Mouse (Mus musculus): ENCODE data around the gene Atp5s. TPM values are rescaled to one million over a fixed set of nuclear protein-coding genes. Genes with fewer than 3 reads are reported as not detected.

The Atp5s gene
- polyA plus RNA-seq (2014; fragmentation: Illumina TruSeq; extraction: RNeasy Lipid Tissue Mini Kit (QIAGEN cat#74804)), result 30.4 TPM

DNA sequence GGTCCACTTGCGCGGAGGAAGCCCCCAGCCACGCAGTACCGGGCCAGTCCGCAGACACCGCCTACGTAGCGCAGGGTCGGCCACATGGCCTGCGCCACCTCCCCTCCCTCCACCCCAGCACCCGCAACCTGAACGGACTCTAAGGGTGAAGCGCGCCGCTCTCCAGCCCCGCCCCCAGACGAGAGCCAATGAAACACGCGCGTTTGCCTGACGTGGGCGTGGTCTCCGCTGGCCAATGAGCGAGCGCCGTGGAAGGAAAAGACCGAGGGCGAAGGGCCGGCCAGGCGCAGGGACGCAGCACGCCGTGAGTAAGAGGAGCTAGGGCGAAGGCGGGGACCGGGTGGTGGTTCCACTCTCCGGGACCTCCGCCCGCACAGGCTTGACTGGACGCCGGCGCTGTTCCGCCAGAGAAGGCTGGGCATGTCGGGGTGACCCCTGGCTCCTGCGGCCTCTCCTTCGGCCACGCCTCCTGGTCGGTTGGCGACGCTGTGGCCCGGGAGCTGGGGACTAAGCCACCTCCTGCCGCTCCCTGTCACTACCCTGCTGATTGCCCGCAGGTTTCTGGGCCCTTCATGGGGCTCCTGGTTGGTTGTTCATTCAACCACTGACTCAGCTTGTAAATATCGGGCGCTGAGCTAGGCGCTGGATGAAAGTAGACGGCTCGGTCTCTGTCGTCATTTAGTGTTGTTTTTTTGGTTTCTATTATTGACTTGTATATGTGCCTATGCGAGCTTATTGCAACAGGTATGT lies at the start of gene Atp5s, which contains the start of gene L2hgdh:
Gene Atp5s (plus strand): TSS at position 240 of the 750 bp plus-strand sequence.
Gene L2hgdh (minus strand): TSS at position 163 of the 750 bp plus-strand sequence.

DNA sequence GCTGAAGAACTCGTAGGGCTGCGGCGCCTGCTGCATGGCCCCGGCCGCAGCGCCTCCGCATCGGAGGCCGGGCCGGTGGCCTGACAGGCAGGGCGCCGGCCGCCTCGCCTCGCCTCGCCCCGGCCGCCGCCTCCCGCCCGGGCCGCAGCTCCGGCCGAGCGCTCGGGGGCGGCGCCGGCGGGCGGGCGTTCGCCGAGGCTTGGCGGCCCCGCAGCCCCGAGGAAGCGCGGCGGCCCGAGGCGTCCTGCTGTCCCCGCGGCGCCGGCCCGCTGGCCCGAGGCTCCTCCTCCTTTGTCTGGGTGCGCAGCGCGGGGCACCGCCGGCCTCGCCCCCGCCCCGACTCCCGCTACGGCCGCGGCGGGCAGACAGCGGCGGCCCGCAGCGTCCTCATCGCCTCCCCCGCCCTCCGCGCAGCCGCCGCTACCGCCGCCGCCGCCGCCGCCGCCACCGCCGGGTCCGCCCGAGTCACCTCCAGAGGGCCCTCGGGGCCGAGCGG lies 43.1 kb upstream of the Atp5s start, which contains the start of gene Sos2:
Gene Sos2 (minus strand): TSS at position 287 of the 496 bp plus-strand sequence.

DNA sequence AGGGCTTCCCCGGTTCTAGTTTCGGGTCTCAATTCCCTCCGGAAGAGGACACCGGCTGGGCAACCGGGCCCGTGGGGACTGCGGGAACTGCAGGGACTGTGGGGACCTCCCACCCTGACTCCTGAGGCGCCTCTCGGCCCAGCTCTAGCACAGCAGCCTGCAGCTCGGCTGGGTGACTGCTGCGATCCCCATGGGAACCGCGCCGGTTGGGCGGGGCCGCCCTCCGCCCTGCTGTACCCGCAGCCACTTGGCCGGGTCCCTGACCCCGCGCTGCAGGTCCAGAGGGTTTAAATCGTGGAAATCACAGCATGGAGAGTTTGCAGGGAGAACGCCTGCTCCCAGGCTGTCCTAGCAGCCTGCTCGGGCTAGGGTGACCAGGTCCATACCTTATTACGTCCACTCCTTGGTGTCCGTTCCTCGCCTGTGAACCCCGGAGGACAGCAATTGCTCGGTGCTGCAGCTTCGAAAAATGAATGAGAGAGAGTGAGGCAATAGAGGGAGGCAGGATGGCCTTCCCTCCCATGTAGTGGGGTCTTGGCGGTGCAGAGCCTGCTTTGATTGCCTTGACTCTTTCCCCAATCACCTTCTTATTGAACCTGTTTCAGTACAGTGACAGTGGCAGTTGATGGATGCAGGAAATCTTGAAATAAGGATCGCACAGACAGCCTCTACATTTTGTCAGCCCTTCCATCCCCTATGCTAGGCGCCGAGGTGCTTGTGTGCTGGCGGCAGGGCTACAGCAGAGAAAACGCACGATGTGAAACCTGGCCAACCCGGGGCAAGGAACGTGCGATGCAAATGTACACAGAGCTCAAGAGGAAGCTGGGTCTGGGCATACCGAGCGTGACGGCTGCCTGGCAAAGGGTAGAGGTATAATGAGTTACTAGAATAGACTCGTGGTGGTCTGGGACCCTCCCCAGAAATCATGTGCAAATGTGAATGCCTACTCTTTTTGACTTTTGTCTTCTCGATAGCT lies 66.1 kb downstream of the Atp5s start, which contains the start of gene Cdkl1:
Gene Cdkl1 (minus strand): TSS at position 738 of the 976 bp plus-strand sequence.

Other genes with a start within 250 kb of the Atp5s start
- gene Vcpkmt, start 141.9 kb upstream of the Atp5s start, polyA plus RNA-seq (2014; fragmentation: Illumina TruSeq; extraction: RNeasy Lipid Tissue Mini Kit (QIAGEN cat#74804)), result 43.2 TPM
- gene Sos2, start 43.1 kb upstream of the Atp5s start, polyA plus RNA-seq (2014; fragmentation: Illumina TruSeq; extraction: RNeasy Lipid Tissue Mini Kit (QIAGEN cat#74804)), result 110 TPM
- 20.2 TPM for gene L2hgdh, start 77 bp upstream of the Atp5s start, polyA plus RNA-seq (2014; fragmentation: Illumina TruSeq; extraction: RNeasy Lipid Tissue Mini Kit (QIAGEN cat#74804))
- 14.0 TPM for gene Cdkl1, start 66.3 kb downstream of the Atp5s start, polyA plus RNA-seq (2014; fragmentation: Illumina TruSeq; extraction: RNeasy Lipid Tissue Mini Kit (QIAGEN cat#74804))
- 9.0 TPM for gene Atl1, start 167.7 kb downstream of the Atp5s start, polyA plus RNA-seq (2014; fragmentation: Illumina TruSeq; extraction: RNeasy Lipid Tissue Mini Kit (QIAGEN cat#74804))
- 118 TPM for gene Map4k5, start 168.2 kb downstream of the Atp5s start, polyA plus RNA-seq (2014; fragmentation: Illumina TruSeq; extraction: RNeasy Lipid Tissue Mini Kit (QIAGEN cat#74804))

All from ovary, adult 10 weeks (tissue).